Mouse (Mus musculus) heart, embryonic 12.5 days (tissue): ENCODE data around the gene Creb3l1. TPM values are rescaled to one million over a fixed set of nuclear protein-coding genes. Genes with fewer than 3 reads are reported as not detected.
A peak's percentile ranks its signal among the peaks of the same experiment; 100 is the strongest.

ENCODE experiments used
- ATAC-seq: fragments of 200-750 bp; cut with Nextera tagmentation; 2 replicates; pipeline ENCODE4 v1.8.0; 2017; ENCODE audit warnings: moderate TSS enrichment, moderate library complexity; ENCODE audit not compliant: insufficient number of reproducible peaks, low FRiP score
- H3K27ac ChIP-seq: fragments of 300-500 bp; sonication (generic); 2 replicates; pipeline ENCODE4 v1.5.1; 2016; ENCODE audit warnings: mild to moderate bottlenecking, moderate library complexity; ENCODE audit not compliant: poor library complexity, severe bottlenecking
- H3K27me3 ChIP-seq: fragments of 300-500 bp; sonication (generic); replicated peaks from 2 replicates; pipeline ENCODE4 v1.6.1; 2016; ENCODE audit warnings: mild to moderate bottlenecking, moderate library complexity
- H3K36me3 ChIP-seq: fragments of 300-500 bp; sonication (generic); 2 replicates; pipeline ENCODE4 v1.6.1; 2016; ENCODE audit warnings: mild to moderate bottlenecking, moderate library complexity
- H3K4me1 ChIP-seq: fragments of 300-500 bp; sonication (generic); replicated peaks from 2 replicates; pipeline ENCODE4 v1.6.1; 2016; ENCODE audit warnings: mild to moderate bottlenecking
- H3K4me2 ChIP-seq: fragments of 300-500 bp; sonication (generic); 2 replicates; pipeline ENCODE4 v1.6.1; 2016; ENCODE audit warnings: mild to moderate bottlenecking, moderate library complexity
- H3K4me3 ChIP-seq: fragments of 300-500 bp; sonication (generic); 2 replicates; pipeline ENCODE4 v1.5.1; 2016; ENCODE audit warnings: mild to moderate bottlenecking
- H3K9ac ChIP-seq: fragments of 300-500 bp; sonication (generic); 2 replicates; pipeline ENCODE4 v1.6.1; 2016; ENCODE audit warnings: mild to moderate bottlenecking, moderate library complexity
- H3K9me3 ChIP-seq: fragments of 300-500 bp; sonication (generic); replicated peaks from 2 replicates; pipeline ENCODE4 v1.6.1; 2016; ENCODE audit warnings: mild to moderate bottlenecking, moderate library complexity
- WGBS: fragments of 180-500 bp; shearing (Covaris S2); methylation state at CpG from one replicate; pipeline ENCODE4 v1.1.7; 2016; 5-methylcytosine and 5-hydroxymethylcytosine counted together
- polyA plus RNA-seq: library from polyadenylated mRNA; unstranded; fragments of >200 nt; fragmentation: Nextera tagmentation; extraction: Ambion mirVana; gene quantifications from 2 replicates; pipeline ENCODE4 v1.2.1, GENCODE M21; 2016

Creb3l1 gene
- polyA plus RNA-seq, 1 experiment from 2014 or later = 6.7 TPM

DNA sequence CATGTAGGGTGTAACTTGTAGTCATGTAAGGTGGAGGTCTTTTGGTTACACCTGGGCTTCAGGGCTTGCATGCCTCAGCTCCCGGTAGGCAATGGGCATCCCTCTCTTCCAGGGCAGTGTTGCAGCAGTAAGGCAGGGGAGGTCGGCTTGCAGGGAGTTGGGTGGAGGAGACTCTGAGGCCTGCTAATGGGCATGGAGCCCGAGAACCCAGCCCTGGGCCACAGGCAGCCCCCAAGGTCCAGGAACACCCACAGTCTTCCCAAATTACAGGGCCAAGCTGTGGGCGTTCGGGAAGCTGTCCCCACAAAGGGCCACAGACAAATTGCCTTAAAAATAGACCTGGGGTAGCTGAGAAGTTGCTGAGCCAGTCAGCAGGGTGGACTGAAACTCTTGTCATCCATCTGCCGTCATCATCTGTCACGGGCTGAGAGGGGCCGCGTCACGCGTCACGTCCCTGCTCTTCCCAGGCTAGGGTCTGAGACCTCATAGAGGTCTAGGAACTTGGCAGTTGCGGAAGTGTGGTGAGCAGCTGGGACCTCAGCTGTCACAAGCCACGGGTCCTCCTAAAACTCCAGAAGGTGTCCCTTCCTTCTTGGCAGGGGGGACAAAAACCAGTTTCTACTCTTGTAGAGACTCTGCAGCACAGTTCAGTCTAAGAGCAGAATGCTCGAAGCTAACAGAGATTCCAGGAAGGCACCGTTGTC lies 26.2 kb downstream of the Creb3l1 start:
- 73% methylated on average over 16 of the region's 16 CpGs for WGBS
- H3K27ac ChIP-seq = no peak overlapping the region
- H3K9ac ChIP-seq = no peak overlapping the region; the same call in 1 of the 2 replicates
- no peak overlapping the region for H3K4me3 ChIP-seq
- no peak overlapping the region for H3K4me2 ChIP-seq
- no peaks in the 10 kb centered on the region; the same call in 1 of the 2 replicates for H3K27me3 ChIP-seq
- ATAC-seq = no peak
- peaks cover 11% of the 10 kb centered on the region for H3K36me3 ChIP-seq
- H3K4me1 ChIP-seq = no peaks in the 10 kb centered on the region
- H3K9me3 ChIP-seq = no peaks in the 10 kb centered on the region

GRCm38 (mm10) chr2:91996006-91996405 lies 28.3 kb downstream of the Creb3l1 start:
- no peak for ATAC-seq
- Histone ChIP-seq H3K9ac (no peak overlapping the region), H3K36me3 (peaks cover 4% of the 10 kb centered on the region), H3K27ac (no peak overlapping the region), H3K4me3 (no peak overlapping the region), H3K9me3 (no peaks in the 10 kb centered on the region), H3K27me3 (no peaks in the 10 kb centered on the region; the same call in 1 of the 2 replicates), H3K4me2 (no peak overlapping the region), H3K4me1 (no peaks in the 10 kb centered on the region)
- WGBS = 91% methylated on average over 5 of the region's 5 CpGs

DNA sequence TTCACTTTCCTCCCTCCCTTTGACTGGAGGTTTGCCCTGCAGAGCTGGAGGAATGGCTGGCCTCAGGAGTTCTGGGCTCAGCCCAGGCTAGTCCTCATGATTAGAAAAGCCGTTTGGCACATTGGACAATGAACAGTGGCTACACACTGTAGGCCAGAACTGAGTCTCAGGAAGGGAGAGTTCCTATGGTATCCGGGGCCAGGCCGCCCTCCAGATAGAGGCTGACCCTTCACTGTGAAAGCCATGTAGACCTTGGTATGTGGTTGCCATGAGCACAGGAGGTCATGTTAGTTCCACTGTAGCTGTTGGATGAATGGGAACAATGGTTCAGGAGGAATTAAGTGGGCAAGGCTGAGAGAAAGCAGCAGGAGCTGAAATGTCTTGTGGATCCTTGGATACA lies 30.9 kb downstream of the Creb3l1 start:
- H3K27ac ChIP-seq = no peak overlapping the region
- H3K36me3 ChIP-seq = peaks cover 15% of the 10 kb centered on the region
- ATAC-seq = no peak
- no peaks in the 10 kb centered on the region; the same call in 1 of the 2 replicates for H3K27me3 ChIP-seq
- H3K4me3 ChIP-seq = no peak overlapping the region
- H3K4me2 ChIP-seq = no peak overlapping the region
- no peaks in the 10 kb centered on the region for H3K4me1 ChIP-seq
- H3K9ac ChIP-seq = no peak overlapping the region
- WGBS = 80% methylated on average over 3 of the region's 3 CpGs
- peaks cover 5% of the 10 kb centered on the region; the same call in 1 of the 2 replicates for H3K9me3 ChIP-seq

DNA sequence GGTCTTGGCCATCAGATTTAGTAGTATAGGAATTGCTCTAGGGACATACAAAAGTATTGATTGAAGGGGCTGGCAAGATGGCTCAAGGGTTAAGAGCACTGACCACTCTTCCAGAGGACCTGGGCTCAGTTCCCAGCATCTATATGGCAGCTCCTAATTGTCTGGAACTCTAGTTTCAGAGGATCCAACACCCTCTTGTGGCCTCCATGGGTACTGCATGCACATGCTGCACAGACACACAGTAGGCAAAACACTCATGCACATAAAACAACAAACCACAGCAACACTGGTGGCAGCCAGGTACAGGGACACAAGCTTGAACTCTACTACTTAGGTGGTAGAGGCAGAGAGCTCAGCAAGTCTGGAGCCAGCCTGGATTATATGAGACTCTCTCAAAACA lies 34.6 kb downstream of the Creb3l1 start:
- Histone ChIP-seq H3K4me3 (no peak overlapping the region), H3K4me2 (no peak overlapping the region), H3K27me3 (no peaks in the 10 kb centered on the region), H3K9me3 (peaks cover 5% of the 10 kb centered on the region; the same call in 1 of the 2 replicates), H3K4me1 (peaks cover 18% of the 10 kb centered on the region), H3K9ac (no peak overlapping the region), H3K27ac (no peak overlapping the region), H3K36me3 (peaks cover 15% of the 10 kb centered on the region)
- no peak for ATAC-seq

- 7% methylated on average over 3 of the region's 3 CpGs for WGBS
Measured at GRCm38 (mm10) chr2:91987542-91987941, 36.8 kb downstream of the Creb3l1 start.

DNA sequence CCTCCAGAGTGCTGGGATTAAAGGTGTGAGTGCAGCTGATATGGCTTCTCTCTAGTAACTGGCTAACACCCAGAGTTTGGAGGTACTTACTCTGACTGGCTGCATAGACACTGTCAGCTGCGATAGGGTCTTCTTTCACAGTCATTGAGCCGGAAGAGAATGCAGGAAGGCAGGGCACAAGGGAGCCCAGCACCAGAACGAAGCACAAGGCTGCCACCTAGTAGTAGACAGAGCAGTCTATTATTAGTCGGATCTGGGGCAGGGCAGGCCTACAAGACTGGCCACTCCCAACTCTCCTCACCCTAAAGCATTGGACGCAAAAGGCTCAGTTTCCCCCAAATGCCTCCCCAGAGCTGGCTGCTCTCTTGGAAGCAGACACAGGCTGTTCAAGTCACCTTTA lies 38.2 kb downstream of the Creb3l1 start:
- Histone ChIP-seq H3K4me2 (no peak overlapping the region), H3K27me3 (no peaks in the 10 kb centered on the region), H3K36me3 (peaks cover 19% of the 10 kb centered on the region), H3K4me1 (peaks cover 31% of the 10 kb centered on the region), H3K9me3 (peaks cover 5% of the 10 kb centered on the region; the same call in 1 of the 2 replicates), H3K27ac (no peak overlapping the region), H3K9ac (no peak overlapping the region), H3K4me3 (no peak overlapping the region)
- ATAC-seq = no peak
- 7% methylated on average over 5 of the region's 5 CpGs for WGBS

More at GRCm38 (mm10) chr2:91987542-91987941, 36.8 kb downstream of the Creb3l1 start:
- 0 out of 2 replicates have a peak, but pooled peaks have one; percentile 16 for ATAC-seq
- Histone ChIP-seq H3K4me1 (peaks cover 29% of the 10 kb centered on the region), H3K27ac (no peak overlapping the region), H3K9me3 (peaks cover 5% of the 10 kb centered on the region; the same call in 1 of the 2 replicates), H3K4me2 (no peak overlapping the region), H3K36me3 (peaks cover 18% of the 10 kb centered on the region), H3K4me3 (no peak overlapping the region), H3K27me3 (no peaks in the 10 kb centered on the region), H3K9ac (no peak overlapping the region)

- H3K9ac ChIP-seq = peak overlapping the region; percentile 3; the same call in 1 of the 2 replicates
- no peak for ATAC-seq
- no peaks in the 10 kb centered on the region for H3K27me3 ChIP-seq
- 38% methylated on average over 9 of the region's 9 CpGs for WGBS
- peaks cover 11% of the 10 kb centered on the region for H3K36me3 ChIP-seq
- peaks cover 42% of the 10 kb centered on the region for H3K4me1 ChIP-seq
- H3K4me2 ChIP-seq = peak overlapping the region; percentile 67
- peak overlapping the region; percentile 28; the same call in 1 of the 2 replicates for H3K4me3 ChIP-seq
- peak overlapping the region; percentile 74 for H3K27ac ChIP-seq
- H3K9me3 ChIP-seq = peaks cover 5% of the 10 kb centered on the region; the same call in 1 of the 2 replicates
Measured at GRCm38 (mm10) chr2:91984906-91985525, 39.3 kb downstream of the Creb3l1 start.

DNA sequence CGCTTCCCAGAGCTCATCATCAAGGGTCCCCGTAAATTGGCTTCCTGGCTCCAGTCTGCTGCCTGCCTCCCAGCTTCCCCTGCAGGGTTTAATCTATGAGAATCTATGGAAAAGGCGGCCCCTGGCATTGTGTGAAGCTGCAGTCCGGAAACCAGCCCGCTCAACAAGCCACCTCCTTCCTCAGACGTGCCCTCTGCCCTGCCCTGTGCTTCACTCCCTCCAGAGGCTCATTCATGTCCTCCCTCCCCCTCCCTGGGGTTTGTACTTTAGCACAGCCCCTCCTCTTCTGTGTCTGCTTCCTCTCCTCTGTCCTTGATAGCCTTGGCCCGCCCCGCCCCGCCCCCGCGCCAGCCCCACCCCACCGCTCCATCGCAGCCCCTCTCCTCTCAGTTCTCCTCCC lies 39.9 kb downstream of the Creb3l1 start:
- ATAC-seq = peak; percentile 89
- Histone ChIP-seq H3K27me3 (no peaks in the 10 kb centered on the region), H3K36me3 (peaks cover 6% of the 10 kb centered on the region; the same call in 1 of the 2 replicates), H3K27ac (peak overlapping the region; percentile 74), H3K9ac (peak overlapping the region; percentile 62; the same call in 1 of the 2 replicates), H3K9me3 (0 out of 2 replicates have a peak, but pooled peaks cover under 1% of the 10 kb centered on the region), H3K4me2 (peak overlapping the region; percentile 67), H3K4me1 (peaks cover 46% of the 10 kb centered on the region), H3K4me3 (peak overlapping the region; percentile 28; the same call in 1 of the 2 replicates)
- WGBS = 6% methylated on average over 9 of the region's 13 CpGs

GRCm38 (mm10) chr2:91980830-91981229 lies 43.5 kb downstream of the Creb3l1 start:
- no peak for ATAC-seq
- Histone ChIP-seq H3K4me2 (no peak overlapping the region), H3K9ac (0 out of 2 replicates have a peak overlapping the region, but pooled peaks have one; percentile 10), H3K27me3 (peaks cover 15% of the 10 kb centered on the region), H3K4me1 (peaks cover 61% of the 10 kb centered on the region), H3K9me3 (no peaks in the 10 kb centered on the region), H3K36me3 (peaks cover 4% of the 10 kb centered on the region; the same call in 1 of the 2 replicates), H3K4me3 (no peak overlapping the region), H3K27ac (no peak overlapping the region)
- 45% methylated on average over 5 of the region's 5 CpGs for WGBS

DNA sequence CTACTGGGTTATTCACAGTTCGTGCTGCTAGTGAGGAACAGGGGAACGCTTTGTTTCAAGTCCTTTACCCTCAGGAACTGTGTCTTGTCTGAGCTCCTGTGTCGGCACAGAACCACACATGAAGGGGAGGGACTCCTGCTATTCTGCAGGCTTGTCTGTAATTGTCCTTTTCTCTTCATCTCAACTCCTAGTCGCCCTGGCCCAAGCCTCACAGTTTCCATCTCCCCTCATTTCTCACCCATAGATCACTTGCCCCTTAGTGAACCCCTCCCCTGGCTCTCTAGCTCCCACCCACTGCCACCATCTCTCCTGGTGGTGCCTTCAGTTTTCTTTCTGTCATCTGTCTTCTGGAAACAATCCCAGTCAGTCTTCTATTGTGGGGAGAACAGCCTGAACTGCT lies 44.1 kb downstream of the Creb3l1 start:
- 19% methylated on average over 4 of the region's 4 CpGs for WGBS

DNA sequence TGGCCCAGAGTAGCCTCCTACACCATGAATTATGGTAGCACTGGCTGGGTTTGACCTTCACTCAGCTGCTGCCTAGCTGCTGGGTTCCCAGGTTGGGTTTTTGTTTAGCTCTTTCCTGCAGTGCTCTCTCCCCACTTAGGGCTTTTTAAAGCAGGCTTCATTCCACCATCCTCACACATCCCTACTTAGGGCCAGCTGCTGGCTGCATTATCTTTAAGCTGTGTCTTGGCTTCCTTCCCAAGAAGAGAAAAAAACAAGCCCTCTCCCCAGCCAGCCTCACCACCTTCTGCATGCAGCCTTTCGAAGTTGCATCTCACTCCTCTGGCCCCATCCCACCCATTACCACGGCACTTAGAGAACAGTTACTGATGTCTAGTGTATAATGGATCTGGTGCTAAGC lies 45.8 kb downstream of the Creb3l1 start:
- Histone ChIP-seq H3K36me3 (peaks cover 4% of the 10 kb centered on the region; the same call in 1 of the 2 replicates), H3K9me3 (no peaks in the 10 kb centered on the region), H3K4me1 (peaks cover 47% of the 10 kb centered on the region), H3K4me2 (no peak overlapping the region), H3K9ac (no peak overlapping the region), H3K27ac (peak overlapping the region; percentile 57), H3K27me3 (peaks cover 31% of the 10 kb centered on the region), H3K4me3 (no peak overlapping the region)
- ATAC-seq = no peak
- 11% methylated on average over 2 of the region's 2 CpGs for WGBS

More for the DNA sequence above, 44.1 kb downstream of the Creb3l1 start:
- Histone ChIP-seq H3K27me3 (peaks cover 20% of the 10 kb centered on the region), H3K9ac (no peak overlapping the region), H3K4me2 (no peak overlapping the region), H3K27ac (no peak overlapping the region), H3K36me3 (peaks cover 4% of the 10 kb centered on the region; the same call in 1 of the 2 replicates), H3K9me3 (no peaks in the 10 kb centered on the region), H3K4me3 (no peak overlapping the region), H3K4me1 (peaks cover 63% of the 10 kb centered on the region)
- no peak for ATAC-seq
